In the genomic region with DNA sequence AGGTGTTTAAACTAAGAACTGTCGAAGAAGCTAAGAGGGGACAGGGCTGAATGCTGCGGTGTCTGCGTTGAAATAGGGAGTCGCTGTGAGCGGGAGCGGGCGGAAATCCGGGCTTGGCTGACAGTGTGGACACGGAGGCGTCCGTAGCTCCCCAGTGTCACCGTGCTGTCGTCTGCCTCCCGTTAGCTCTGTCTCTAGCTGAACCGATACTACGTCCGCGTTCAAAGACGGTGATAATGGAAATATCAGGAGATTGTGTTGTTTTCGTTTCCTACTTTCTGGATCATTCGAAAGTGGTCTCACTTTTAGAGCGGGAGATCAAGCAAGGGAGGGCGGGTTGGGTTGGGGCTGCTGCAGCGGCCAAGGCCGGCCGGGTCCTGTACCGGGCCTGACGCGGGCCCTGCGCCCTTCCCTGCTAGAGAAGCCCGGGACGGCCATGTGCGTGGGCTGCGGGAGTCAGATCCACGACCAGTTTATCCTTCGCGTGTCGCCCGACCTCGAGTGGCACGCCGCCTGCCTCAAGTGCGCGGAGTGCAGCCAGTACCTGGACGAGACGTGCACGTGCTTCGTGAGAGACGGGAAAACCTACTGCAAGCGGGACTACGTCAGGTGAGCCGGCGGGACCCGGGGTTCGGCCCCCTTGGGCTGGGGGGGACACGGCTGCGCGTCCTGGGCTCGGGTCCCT, we compare ENCODE assay signal across 8 mouse cellular contexts. TPM values are rescaled to one million over a fixed set of nuclear protein-coding genes. Genes with fewer than 3 reads are reported as not detected.
A peak's percentile ranks its signal among the peaks of the same experiment; 100 is the strongest.
DNase-seq lines count a peak whose midpoint lies in the region; ATAC-seq lines count a peak whose summit lies in the region.

No protein-coding gene starts in this region.

- 1% methylated on average over 59 of the region's 59 CpGs for WGBS in embryonic facial prominence, embryonic 10.5 days
- under 1% methylated on average over 56 of the region's 59 CpGs for WGBS in limb, embryonic 11.5 days

- H3K4me3 ChIP-seq in embryonic facial prominence, embryonic 10.5 days, result peak overlapping the region; percentile 57
- peak overlapping the region; percentile 25 for H3K4me3 ChIP-seq in limb, embryonic 11.5 days (ENCODE audit: low read depth, low read length)

- peak; percentile 16 for DNase-seq in cerebellum, adult 11 months
- no peak for DNase-seq in cerebellum, adult 11-12 months
- peak; percentile 53 to 63 for DNase-seq in B cell, adult 2 months
- DNase-seq in embryonic facial prominence, embryonic 10.5 days (ENCODE audit: low spot score), result peak; percentile 67
- DNase-seq in heart, postnatal 36 days, result peak; percentile 56 to 71
- DNase-seq in limb, embryonic 11.5 days (ENCODE audit: low spot score), result peak; percentile 65
- DNase-seq in neural tube, embryonic 10.5 days (ENCODE audit: extremely low spot score, low spot score), result peak; percentile 64
- no peak for DNase-seq in frontal cortex, postnatal 10 days (ENCODE audit: low spot score in 2 of 2)

- H3K4me1 ChIP-seq in embryonic facial prominence, embryonic 10.5 days, result peaks cover 71% of the 10 kb centered on the region
- H3K4me1 ChIP-seq in limb, embryonic 11.5 days (ENCODE audit: control insufficient read depth, insufficient read depth, low read length), result peaks cover 30% of the 10 kb centered on the region

- peaks cover 100% of the 10 kb centered on the region for H3K27me3 ChIP-seq in embryonic facial prominence, embryonic 10.5 days (replicated peaks; ENCODE audit: low read depth, poor library complexity, severe bottlenecking)
- peaks cover 56% of the 10 kb centered on the region for H3K27me3 ChIP-seq in limb, embryonic 11.5 days (ENCODE audit: control insufficient read depth, insufficient read depth, low read length)

- H3K36me3 ChIP-seq in embryonic facial prominence, embryonic 10.5 days (replicated peaks), result no peaks in the 10 kb centered on the region
- H3K36me3 ChIP-seq in limb, embryonic 11.5 days (ENCODE audit: control insufficient read depth, insufficient read depth, low read length), result no peaks in the 10 kb centered on the region

- ATAC-seq in limb, embryonic 11.5 days (ENCODE audit: insufficient number of reproducible peaks, low FRiP score, low TSS enrichment, low read depth), result no peak

- H3K4me2 ChIP-seq in limb, embryonic 11.5 days (ENCODE audit: low read depth, severe bottlenecking), result peak overlapping the region; percentile 36

- H3K27ac ChIP-seq in embryonic facial prominence, embryonic 10.5 days (replicated peaks), result peak overlapping the region; percentile 75
- H3K27ac ChIP-seq in limb, embryonic 11.5 days (replicated peaks; ENCODE audit: low read depth, low read length), result no peak overlapping the region

- intact Hi-C loops in heart, postnatal 36 days (cut with DNase I), result loop anchor here (10.0 kb wide), 1 partner anchor 217 kb away; a partner anchor contains a TSS

- no peak overlapping the region for H3K9ac ChIP-seq in limb, embryonic 11.5 days (ENCODE audit: low read length)

- H3K9me3 ChIP-seq in embryonic facial prominence, embryonic 10.5 days, result no peaks in the 10 kb centered on the region
- H3K9me3 ChIP-seq in limb, embryonic 11.5 days (ENCODE audit: control insufficient read depth, low read length), result no peaks in the 10 kb centered on the region

RNA-seq across cellular contexts. Expression of a gene that starts 3.4 kb away (rescaled TPM):
- polyA plus RNA-seq in embryonic facial prominence, embryonic 10.5 days (2016; fragmentation: Nextera tagmentation; extraction: Ambion mirVana), result 18.7 and 20.4 TPM in 2 replicates
- total RNA-seq in heart, postnatal 36 days (2021), result under 1 TPM in 1 of 2 experiments, not detected in 1; 0.27 TPM
- polyA plus RNA-seq in limb, embryonic 11.5 days (2014; fragmentation: Nextera tagmentation; extraction: Ambion mirVana), result 1.9 and 3.2 TPM in 2 replicates

RNA-seq across cellular contexts. Expression of a gene that starts 29.8 kb away (rescaled TPM):
- polyA plus RNA-seq in embryonic facial prominence, embryonic 10.5 days (2016; fragmentation: Nextera tagmentation; extraction: Ambion mirVana), result 156 and 159 TPM in 2 replicates
- total RNA-seq in heart, postnatal 36 days (2021), result 100 to 1,000 TPM; 924 to 965 TPM
- polyA plus RNA-seq in limb, embryonic 11.5 days (2014; fragmentation: Nextera tagmentation; extraction: Ambion mirVana), result 171 and 182 TPM in 2 replicates

Comparison
In these comparisons a context has a peak if more than half of its experiments do, and no peak if none do; other contexts are left out.
1. DNase-seq: peak in cerebellum, adult 11 months (single experiment), B cell, adult 2 months (2 of 2), embryonic facial prominence, embryonic 10.5 days (single experiment), heart, postnatal 36 days (2 of 2), limb, embryonic 11.5 days (single experiment) and neural tube, embryonic 10.5 days (single experiment); none in cerebellum, adult 11-12 months (single experiment) and frontal cortex, postnatal 10 days (0 of 2).